Mouse (Mus musculus) kidney, postnatal 0 days (tissue): Measurements from ENCODE around the gene Kif18b. TPM values are rescaled to one million over a fixed set of nuclear protein-coding genes. Genes with fewer than 3 reads are reported as not detected.

Experiments
- ATAC-seq: fragments of 200-750 bp; cut with Nextera tagmentation; replicated peaks from 2 replicates; pipeline ENCODE4 v1.8.0; 2017; ENCODE audit warnings: low read depth, moderate number of reproducible peaks, moderate TSS enrichment, moderate library complexity; ENCODE audit not compliant: low FRiP score
- DNase-seq: peaks from one replicate; pipeline ENCODE4 v3.0.0-alpha.2; 2016; ENCODE audit warnings: low spot score
- H3K27ac ChIP-seq: fragments of 300-500 bp; sonication (generic); 2 replicates; pipeline ENCODE4 v1.5.1; 2014; ENCODE audit warnings: mild to moderate bottlenecking
- H3K27me3 ChIP-seq: fragments of 300-500 bp; sonication (generic); 2 replicates; pipeline ENCODE4 v1.6.1; 2014; ENCODE audit warnings: low read length, mixed read lengths; ENCODE audit not compliant: insufficient read depth
- H3K36me3 ChIP-seq: fragments of 300-500 bp; sonication (generic); 2 replicates; pipeline ENCODE4 v1.6.1; 2014; ENCODE audit warnings: low read length, mixed read lengths; ENCODE audit not compliant: insufficient read depth
- H3K4me1 ChIP-seq: fragments of 300-500 bp; sonication (generic); replicated peaks from 2 replicates; pipeline ENCODE4 v1.6.1; 2014; ENCODE audit warnings: antibody characterized with exemption, low read length, mixed read lengths; ENCODE audit not compliant: insufficient read depth
- H3K4me2 ChIP-seq: fragments of 300-500 bp; sonication (generic); 2 replicates; pipeline ENCODE4 v1.6.1; 2014; ENCODE audit warnings: mild to moderate bottlenecking, low read length, moderate library complexity, mixed read lengths
- H3K4me3 ChIP-seq: fragments of 300-500 bp; sonication (generic); replicated peaks from 2 replicates; pipeline ENCODE4 v1.5.1; 2014; ENCODE audit warnings: low read depth, low read length
- H3K9ac ChIP-seq: fragments of 300-500 bp; sonication (generic); 2 replicates; pipeline ENCODE4 v1.6.1; 2014; ENCODE audit warnings: low read depth, low read length
- H3K9me3 ChIP-seq: fragments of 300-500 bp; sonication (generic); replicated peaks from 2 replicates; pipeline ENCODE4 v1.6.1; 2016; ENCODE audit warnings: low read length, inconsistent platforms, mixed read lengths
- CTCF ChIP-seq: IDR thresholded peaks from 2 replicates; pipeline ENCODE4 v1.5.1; 2016; ENCODE audit warnings: antibody characterized with exemption, low read depth, mild to moderate bottlenecking, moderate library complexity
- WGBS: fragments of 180-500 bp; shearing (Covaris S2); extraction: QIAGEN DNeasy Blood & Tissue Kit; methylation state at CpG from one replicate; pipeline ENCODE4 v1.1.7; 2014; 5-methylcytosine and 5-hydroxymethylcytosine counted together
- polyA plus RNA-seq: library from polyadenylated mRNA; unstranded; fragments of >200 nt; fragmentation: Nextera tagmentation; extraction: Ambion mirVana; gene quantifications from 2 replicates; pipeline ENCODE4 v1.2.1, GENCODE M21; 2015

Kif18b gene
- polyA plus RNA-seq = 2.6 and 3.4 TPM in 2 replicates

- WGBS = under 1% methylated on average over 62 of the region's 62 CpGs
- peak; percentile 99 for DNase-seq
- no peak for TF ChIP-seq CTCF
Measured at GRCm38 (mm10) chr11:102924557-102925350, at the start of gene Kif18b. TSS of gene Kif18b (minus strand) at chr11:102925124.

GRCm38 (mm10) chr11:102972326-102972725 lies 47.4 kb upstream of the Kif18b start:
- DNase-seq (no peak), ATAC-seq (no peak)
- WGBS = 41% methylated on average over 1 of the region's 1 CpGs
- no peak for TF ChIP-seq CTCF
- H3K27me3 ChIP-seq = no peaks in the 10 kb centered on the region
- no peaks in the 10 kb centered on the region for H3K4me1 ChIP-seq
- no peak overlapping the region for H3K4me2 ChIP-seq
- H3K9ac ChIP-seq = no peak overlapping the region
- H3K27ac ChIP-seq = no peak overlapping the region
- no peaks in the 10 kb centered on the region for H3K36me3 ChIP-seq
- no peak overlapping the region for H3K4me3 ChIP-seq
- H3K9me3 ChIP-seq = no peaks in the 10 kb centered on the region

More at GRCm38 (mm10) chr11:102924557-102925350, at the start of gene Kif18b:
- Histone ChIP-seq H3K27ac (peak within 1 kb of the TSS; percentile 85), H3K9ac (peak within 1 kb of the TSS; percentile 62), H3K4me3 (peak within 1 kb of the TSS; percentile 72), H3K9me3 (no peaks in the 10 kb centered on the region), H3K4me1 (peaks cover 6% of the 10 kb centered on the region), H3K27me3 (no peaks in the 10 kb centered on the region), H3K36me3 (no peaks in the 10 kb centered on the region), H3K4me2 (peak within 1 kb of the TSS; percentile 84)
- ATAC-seq = peak; percentile 91

GRCm38 (mm10) chr11:102971604-102972003 lies 46.7 kb upstream of the Kif18b start:
- ATAC-seq = no peak
- no peaks in the 10 kb centered on the region for H3K36me3 ChIP-seq
- H3K27me3 ChIP-seq = no peaks in the 10 kb centered on the region
- H3K27ac ChIP-seq = no peak overlapping the region
- H3K4me3 ChIP-seq = no peak overlapping the region
- WGBS = 48% methylated on average over 5 of the region's 5 CpGs
- no peak for DNase-seq
- TF ChIP-seq CTCF = no peak
- no peaks in the 10 kb centered on the region for H3K9me3 ChIP-seq
- no peak overlapping the region for H3K9ac ChIP-seq
- no peak overlapping the region for H3K4me2 ChIP-seq
- H3K4me1 ChIP-seq = no peaks in the 10 kb centered on the region

- DNase-seq (peak; percentile 64), ATAC-seq (peak; percentile 71)
- Histone ChIP-seq H3K27ac (no peak overlapping the region), H3K27me3 (no peaks in the 10 kb centered on the region; the same call in 1 of the 2 replicates), H3K9me3 (no peaks in the 10 kb centered on the region), H3K4me2 (peak overlapping the region; percentile 15), H3K4me1 (peaks cover 15% of the 10 kb centered on the region), H3K36me3 (no peaks in the 10 kb centered on the region), H3K4me3 (no peak overlapping the region), H3K9ac (no peak overlapping the region)
- no peak for TF ChIP-seq CTCF
- 35% methylated on average over 16 of the region's 16 CpGs for WGBS
Measured at GRCm38 (mm10) chr11:102964547-102965091, 39.7 kb upstream of the Kif18b start.

GRCm38 (mm10) chr11:102963855-102964546 lies 39.1 kb upstream of the Kif18b start:
- Histone ChIP-seq H3K4me1 (peaks cover 15% of the 10 kb centered on the region), H3K4me3 (no peak overlapping the region), H3K9ac (no peak overlapping the region), H3K4me2 (0 out of 2 replicates have a peak overlapping the region, but pooled peaks have one; percentile 15), H3K36me3 (no peaks in the 10 kb centered on the region), H3K27me3 (no peaks in the 10 kb centered on the region; the same call in 1 of the 2 replicates), H3K9me3 (no peaks in the 10 kb centered on the region), H3K27ac (no peak overlapping the region)
- no peak for ATAC-seq
- peak; percentile 54 for DNase-seq
- 18% methylated on average over 24 of the region's 24 CpGs for WGBS
- TF ChIP-seq CTCF = no peak

- DNase-seq (peak; percentile 46), ATAC-seq (no peak)
- H3K9me3 ChIP-seq = no peaks in the 10 kb centered on the region
- no peak overlapping the region for H3K9ac ChIP-seq
- 9% methylated on average over 16 of the region's 16 CpGs for WGBS
- no peak overlapping the region for H3K27ac ChIP-seq
- TF ChIP-seq CTCF = no peak
- H3K27me3 ChIP-seq = no peaks in the 10 kb centered on the region; the same call in 1 of the 2 replicates
- peaks cover 15% of the 10 kb centered on the region for H3K4me1 ChIP-seq
- H3K36me3 ChIP-seq = no peaks in the 10 kb centered on the region
- H3K4me2 ChIP-seq = peak overlapping the region; percentile 23
- H3K4me3 ChIP-seq = no peak overlapping the region
Measured at GRCm38 (mm10) chr11:102963246-102963854, 38.4 kb upstream of the Kif18b start.
